Mouse (Mus musculus) spleen, embryonic (tissue): Measurements from ENCODE around the gene Krtap19-9b.

Experiments used
- CTCF ChIA-PET: fragments of 350-600 bp; sonication (Branson Sonifier 250); formaldehyde crosslinking; loops from one replicate; lab custom pipeline; 2022; lab: Charles Lee

Gene Krtap19-9b

GRCm38 (mm10) chr16:88932165-88932564, at the start of gene Krtap19-9b:
TSS of gene Krtap19-9b (minus strand) at chr16:88932265.
- CTCF ChIA-PET = no interaction called here

GRCm38 (mm10) chr16:88962773-88963172, 30.7 kb upstream of the Krtap19-9b start, which contains the start of gene Krtap16-3:
TSS of gene Krtap16-3 (minus strand) at chr16:88962873.
- CTCF ChIA-PET = no interaction called here

- CTCF ChIA-PET = no interaction called here
These were observed 9.0 kb upstream of the Krtap19-9b start for GRCm38 (mm10) chr16:88941106-88941505.

GRCm38 (mm10) chr16:88938252-88938651, 6.2 kb upstream of the Krtap19-9b start:
- CTCF ChIA-PET = no interaction called here

- CTCF ChIA-PET = no interaction called here
These were observed 35.7 kb downstream of the Krtap19-9b start, which contains the start of gene Krtap19-5 for GRCm38 (mm10) chr16:88896357-88896756. TSS of gene Krtap19-5 (minus strand) at chr16:88896457.

GRCm38 (mm10) chr16:88886870-88887269, 45.2 kb downstream of the Krtap19-9b start:
- CTCF ChIA-PET = no interaction called here

- CTCF ChIA-PET = no interaction called here
These were observed 47.1 kb downstream of the Krtap19-9b start, which contains the start of gene Krtap19-4 for GRCm38 (mm10) chr16:88884989-88885388. TSS of gene Krtap19-4 (minus strand) at chr16:88885089.
